Mouse (Mus musculus): ENCODE measurements around the gene Arid3c.
"Not testable (repeated sequence)": the region's sequence is repeated elsewhere in the genome, so short reads cannot be mapped to it uniquely, and the experiment has no call there.

Gene Arid3c

DNA sequence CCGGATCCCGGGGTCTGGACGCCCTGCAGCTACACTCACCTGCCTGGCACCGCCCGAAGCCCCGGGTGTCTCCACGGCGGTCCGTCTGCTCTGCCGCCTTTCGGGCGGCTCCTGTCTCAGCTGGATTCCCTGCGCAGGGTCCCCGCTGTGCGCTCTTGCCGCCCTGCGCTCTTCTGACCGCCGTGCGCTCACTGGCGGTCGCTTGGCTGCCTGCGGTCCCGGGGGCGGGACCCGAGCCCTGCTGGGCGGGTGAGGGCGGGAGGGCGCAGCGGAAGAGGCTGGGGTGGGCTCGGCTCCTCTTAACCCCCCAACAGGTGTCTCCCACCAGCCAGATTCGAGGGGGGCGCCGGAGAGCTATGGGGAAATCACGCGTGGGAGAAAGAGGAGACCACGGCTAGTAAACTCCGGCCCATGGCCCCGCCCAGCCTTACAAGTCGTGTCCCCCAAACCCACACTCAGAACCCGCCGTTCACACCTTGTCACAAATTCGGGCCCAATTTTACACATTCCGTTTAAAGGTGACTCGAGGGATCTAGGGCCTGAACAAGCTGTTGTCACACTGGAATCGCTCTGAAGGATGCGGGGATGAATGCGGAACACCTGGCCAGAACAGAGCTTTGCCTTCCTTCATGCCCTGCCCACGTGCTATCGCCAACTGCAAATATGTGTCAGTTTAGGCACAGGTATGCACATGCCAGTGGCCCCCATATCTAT is at the start of gene Arid3c:
TSS of gene Arid3c (minus strand) at position 91 of the 714 bp plus-strand sequence.
- DNase-seq = no peak

DNA sequence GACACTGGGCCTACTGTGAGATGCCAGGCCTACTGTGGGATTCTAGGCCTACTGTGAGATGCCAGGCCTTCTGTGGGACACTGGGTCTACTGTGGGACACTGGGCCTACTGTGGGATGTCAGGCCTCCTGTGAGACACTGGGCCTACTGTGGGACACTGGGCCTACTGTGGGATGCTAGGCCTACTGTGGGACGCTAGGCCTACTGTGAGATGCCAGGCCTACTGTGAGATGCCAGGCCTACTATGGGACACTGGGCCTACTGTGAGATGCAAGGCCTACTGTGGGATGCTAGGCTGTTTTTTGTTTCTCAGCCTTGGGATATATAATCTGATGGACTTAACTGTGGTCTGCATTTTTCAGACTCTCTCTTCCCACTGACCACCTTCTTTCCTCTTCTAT is 44.9 kb upstream of the Arid3c start:
- not testable (repeated sequence) for DNase-seq

DNA sequence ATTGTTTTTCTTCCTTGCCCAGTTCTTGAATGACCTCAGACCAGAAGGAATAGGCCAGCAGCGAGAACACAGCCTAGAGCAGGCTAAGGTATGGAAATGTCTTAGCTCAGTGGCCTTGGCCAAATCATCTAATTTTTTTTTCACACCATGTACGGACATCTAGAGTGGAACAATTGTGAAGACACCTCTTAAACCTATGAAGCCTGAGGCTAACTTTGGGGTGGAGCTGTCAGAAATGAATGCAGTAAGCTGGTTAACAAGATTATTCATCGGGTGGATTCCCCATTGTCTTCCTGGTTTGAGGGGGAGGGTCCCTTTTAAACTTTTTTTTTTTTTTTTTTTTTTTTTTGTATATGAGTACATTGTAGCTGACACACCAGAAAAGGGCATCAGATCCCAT is 43.6 kb upstream of the Arid3c start:
- DNase-seq = not testable (repeated sequence)

DNA sequence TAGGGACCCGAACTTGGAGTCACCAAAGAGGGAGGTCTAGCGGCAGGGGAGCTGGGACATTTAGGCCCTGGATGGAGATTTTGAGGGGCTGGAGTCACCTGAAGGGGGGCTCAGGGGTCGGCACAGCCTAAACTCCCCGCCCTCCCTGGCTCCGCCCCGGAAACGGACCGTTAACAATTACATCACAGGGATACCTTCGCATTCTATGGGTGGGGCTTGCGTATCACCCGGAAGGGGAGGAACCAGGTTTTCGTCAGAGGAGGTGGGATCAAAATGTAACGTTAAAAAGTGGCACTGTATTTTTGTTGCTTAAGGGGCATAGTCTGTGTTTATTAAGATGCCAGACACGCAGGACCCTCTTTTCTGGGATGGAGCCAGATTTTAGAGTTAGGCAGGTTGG is 43.1 kb upstream of the Arid3c start, which contains the start of gene Ccl27a:
TSS of gene Ccl27a (minus strand) at position 246 of the 400 bp plus-strand sequence.
- DNase-seq = peak; percentile 83

DNA sequence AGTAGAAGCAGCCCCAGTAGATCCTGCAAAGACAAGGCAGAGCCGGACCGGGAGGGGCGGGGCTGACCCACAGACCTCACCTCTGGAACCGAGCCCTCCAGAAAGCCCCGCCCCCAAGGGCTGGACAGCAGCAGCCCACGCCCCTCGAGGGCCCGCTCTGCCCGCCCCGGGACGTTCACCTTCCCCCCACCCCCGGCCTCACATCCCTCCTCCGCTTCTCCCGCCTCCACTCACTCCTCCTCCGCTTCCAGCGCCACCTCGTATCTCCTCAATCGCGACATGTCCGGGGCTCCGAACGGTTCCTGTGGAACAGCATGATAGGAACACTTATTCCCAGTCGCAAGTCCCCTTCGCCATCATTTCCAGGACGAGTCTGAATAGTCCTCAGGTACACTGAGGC is 42.6 kb upstream of the Arid3c start:
- DNase-seq = peak; percentile 78

DNA sequence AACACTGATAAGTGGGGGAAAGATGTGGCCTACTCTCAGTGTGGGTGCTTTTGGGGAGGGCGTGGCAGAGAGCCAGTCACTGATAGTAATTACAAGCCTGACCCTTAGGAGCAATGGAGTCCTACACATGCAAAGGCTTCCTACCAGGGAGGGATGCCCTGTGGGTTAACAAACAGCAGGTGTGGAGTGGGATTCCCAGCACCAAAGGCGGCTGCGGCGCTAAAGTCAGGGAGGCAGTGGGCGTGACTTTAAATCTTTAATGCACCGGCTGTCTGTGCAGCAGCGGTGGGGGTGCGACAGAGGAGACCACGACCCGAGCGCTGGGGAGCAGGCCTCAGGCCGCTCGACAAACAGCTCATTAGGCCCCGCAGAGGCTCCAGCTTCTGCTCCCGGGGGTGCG is 42.0 kb upstream of the Arid3c start:
- not testable (repeated sequence) for DNase-seq

DNA sequence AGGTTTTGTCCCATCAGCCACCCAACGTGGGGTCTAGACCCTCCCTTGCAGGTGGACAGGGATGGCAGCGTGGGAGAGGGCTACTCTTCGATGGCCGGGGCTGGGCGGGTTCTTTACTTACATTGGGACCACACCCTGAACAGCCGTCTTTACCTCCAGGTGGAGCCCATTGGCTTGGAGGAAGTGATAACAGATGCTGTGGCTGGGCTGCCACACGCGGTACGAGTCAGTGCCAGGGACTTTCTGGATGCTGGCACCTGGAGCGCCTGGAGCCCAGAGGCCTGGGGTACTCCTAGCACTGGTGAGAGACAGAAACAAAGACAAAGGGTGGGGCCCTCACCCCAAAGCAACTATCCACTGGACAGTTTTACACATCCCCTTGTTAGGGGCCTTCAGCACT is 36.4 kb upstream of the Arid3c start:
- not testable (repeated sequence) for DNase-seq

DNA sequence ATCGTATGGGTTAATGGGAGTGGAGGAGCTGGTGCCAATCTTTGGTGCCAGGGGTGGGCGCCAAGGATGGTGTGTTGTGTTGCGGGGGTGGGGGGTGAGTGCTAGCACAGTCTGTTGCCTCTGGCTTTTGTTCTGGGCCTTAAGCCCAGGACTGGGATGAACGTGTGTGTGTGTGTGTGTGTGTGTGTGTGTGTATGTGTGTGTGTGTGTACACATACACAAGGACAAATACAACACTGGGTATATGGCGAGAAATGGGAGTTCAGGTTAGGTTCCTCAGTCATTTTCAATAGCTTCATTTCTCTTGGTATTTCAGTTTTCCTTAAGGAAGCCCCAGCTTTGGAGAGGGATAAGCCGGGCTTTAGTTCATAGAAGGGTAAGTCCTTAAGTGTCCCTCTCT is 32.2 kb upstream of the Arid3c start:
- DNase-seq = not testable (repeated sequence)

DNA sequence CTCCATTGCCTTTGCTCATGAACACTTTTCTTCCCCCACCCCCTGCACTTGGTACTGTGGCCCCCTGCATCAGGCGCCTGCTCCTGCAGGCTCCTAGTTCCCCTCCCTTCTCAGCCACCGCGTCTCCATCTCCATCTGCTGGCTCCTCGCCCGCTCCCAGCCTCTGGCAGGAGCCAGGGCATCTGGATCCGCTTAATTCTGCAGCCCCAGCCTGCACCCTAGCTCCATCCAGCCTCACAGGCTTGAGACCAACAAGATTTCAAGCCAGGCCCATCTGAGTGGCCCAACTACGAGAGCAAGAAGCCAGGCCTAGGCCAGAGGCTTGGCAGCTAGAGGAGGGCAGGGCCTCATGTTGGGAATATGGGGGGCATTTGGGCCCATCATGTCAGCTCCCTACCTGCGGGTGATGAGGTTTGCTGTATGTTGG is 31.8 kb upstream of the Arid3c start:
- peak; percentile 65 for DNase-seq

DNA sequence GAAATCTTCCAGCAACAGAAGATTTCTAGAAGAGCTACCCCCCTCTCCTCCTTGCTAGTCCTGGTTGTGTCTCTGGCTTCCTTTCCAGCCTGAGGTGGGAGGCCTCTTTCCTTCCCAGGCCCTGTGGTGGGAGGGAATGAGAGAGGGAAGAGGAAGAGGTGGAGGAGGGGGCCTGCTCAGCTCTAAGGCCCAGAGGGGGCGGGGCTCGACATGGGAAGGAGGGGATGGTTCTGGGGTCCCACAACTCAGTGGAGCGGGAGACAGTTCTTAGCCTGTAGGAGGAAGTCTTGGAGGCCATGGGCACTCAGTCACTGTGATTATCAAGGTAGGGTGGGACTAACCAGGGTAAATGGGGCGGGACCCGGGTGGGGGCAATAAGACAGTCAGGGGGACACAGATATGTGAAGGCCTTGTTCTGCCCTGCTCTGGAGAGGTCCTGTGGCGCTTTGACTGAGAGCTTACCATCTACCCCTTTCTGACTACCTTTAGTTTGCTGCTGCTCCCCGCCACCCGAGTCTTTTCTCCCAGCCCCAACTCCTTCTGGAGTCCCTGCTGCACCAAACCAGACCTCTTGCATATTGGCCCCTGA is 31.3 kb upstream of the Arid3c start:
- DNase-seq = no peak

DNA sequence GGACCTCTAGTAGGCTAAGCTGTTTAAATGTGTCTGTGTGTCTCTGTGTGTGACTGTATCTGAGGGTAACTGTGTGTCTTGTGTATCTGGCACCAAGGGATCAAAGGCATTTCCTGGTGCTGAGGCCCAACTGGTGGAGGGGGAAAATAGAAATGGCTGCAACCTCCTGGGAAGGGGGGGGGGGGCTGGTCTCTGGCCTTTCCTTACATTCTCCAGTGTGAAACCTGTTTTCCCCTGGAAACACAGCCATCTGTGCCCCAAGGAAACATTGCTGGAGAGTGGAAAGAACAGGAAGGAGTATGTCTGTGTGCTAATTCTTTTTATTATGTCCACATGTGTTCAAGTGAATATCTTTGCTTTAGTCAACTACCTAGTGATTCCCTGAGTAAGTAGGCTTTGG is 30.7 kb upstream of the Arid3c start:
- no peak for DNase-seq

DNA sequence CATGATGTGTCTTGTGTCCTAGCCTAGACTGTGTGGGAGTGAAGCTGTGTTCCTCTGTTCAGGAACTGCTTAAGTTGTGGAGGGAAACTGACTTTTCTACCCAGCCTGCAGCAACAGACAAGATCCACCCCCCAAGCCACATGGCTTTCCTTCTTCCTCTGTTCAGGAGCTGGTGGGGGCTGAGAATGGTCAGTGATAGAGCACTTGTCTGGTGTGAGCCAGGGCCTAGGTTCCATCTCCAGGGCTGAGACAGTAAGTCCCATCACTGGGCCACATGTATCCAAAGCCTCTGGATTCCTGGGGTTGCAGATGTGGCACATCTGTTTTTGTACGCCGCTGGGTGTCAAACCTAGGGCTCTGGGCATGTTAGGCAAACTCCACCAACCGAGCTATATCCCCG is 30.0 kb upstream of the Arid3c start:
- no peak for DNase-seq

DNA sequence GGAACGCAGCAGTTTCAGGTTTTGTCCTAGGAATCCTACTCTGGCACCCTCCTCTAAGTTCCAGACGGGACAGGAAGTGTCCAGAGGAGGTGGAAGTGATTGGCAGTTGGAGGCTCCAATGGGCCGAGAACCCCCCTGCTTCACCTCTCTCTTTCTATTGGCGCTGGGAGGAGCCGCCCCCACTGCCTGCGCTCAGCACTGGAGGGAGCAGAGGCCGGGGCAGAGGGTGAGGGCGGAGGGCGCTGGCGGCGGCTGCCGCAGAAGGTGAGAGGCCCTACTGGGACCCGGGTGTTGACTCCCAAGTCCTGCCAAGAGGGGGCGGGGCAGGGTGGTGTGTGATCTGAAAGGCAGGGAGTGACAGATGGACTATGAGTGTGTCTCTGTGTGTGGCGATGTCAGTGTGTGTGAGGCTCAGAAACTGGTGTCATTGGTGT is 29.4 kb upstream of the Arid3c start:
- DNase-seq = peak; percentile 93

DNA sequence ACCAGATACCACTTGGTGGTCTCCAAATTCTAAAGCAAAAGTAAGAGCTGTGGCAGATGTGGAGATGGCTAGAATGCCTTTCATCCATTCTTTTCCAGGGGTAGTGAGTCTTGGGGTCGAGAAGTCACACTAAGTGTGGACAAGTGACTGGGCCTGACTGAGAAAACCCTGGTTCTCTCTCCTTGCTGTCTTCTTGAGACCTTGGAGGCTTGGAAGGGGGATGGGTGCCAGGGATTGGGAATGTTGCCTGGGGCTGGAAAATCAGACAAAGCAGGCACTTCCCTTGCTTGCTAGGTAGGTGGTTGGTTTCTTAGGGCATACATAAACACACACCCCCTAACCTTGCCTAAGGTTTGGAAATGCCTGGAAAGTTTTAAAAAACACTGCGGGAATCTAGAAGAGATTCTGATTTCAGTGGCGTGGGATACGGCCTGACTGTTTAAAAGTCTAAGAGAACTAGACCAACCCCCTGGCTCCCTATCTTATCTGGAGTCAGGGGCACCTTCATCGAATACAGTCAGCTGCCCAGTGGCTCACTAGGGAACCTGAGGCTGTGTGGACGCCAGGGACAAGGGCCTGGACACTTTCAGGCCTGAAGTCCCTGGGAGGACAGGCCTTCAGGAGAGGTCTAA is 28.8 kb upstream of the Arid3c start:
- DNase-seq = no peak

DNA sequence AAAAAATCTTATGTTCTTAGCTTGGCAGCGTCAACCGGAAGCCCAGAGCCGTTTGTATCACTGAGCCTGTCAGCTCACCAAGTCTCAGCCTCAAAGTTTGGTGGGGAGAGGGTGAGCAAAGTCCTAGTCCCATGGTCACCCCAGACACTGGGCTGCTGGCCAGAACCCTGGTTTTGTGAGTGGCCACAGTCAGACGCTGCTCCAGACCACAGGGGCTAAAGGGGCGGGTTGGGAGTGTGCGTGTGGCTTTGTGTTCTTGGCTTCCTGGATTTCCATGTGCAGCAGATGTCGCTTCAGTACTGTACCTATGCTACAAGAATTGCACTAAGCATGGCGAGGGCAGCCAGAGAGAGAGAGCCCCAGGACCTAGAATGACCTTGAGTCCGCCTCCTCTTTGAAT is 28.3 kb upstream of the Arid3c start:
- DNase-seq = peak; percentile 37

DNA sequence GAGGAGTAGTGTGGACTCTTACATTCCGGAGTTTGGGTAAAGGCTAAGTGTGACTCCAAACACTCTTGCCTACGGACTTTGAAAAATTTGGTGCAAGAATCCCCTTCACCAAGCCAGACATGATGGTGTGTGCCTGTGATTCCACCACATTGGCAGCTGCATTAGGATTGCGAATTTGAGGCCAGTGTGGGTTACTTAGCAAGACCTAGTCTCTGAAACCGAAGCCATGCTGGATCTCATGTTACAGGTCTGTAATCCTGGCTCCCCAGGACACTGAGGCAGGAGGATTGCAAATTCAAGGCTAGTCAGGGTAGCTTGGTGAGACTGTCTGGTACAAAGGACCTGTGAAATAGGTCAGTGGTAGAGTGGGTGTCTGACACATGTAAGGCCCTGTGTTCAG is 27.8 kb upstream of the Arid3c start:
- no peak for DNase-seq

DNA sequence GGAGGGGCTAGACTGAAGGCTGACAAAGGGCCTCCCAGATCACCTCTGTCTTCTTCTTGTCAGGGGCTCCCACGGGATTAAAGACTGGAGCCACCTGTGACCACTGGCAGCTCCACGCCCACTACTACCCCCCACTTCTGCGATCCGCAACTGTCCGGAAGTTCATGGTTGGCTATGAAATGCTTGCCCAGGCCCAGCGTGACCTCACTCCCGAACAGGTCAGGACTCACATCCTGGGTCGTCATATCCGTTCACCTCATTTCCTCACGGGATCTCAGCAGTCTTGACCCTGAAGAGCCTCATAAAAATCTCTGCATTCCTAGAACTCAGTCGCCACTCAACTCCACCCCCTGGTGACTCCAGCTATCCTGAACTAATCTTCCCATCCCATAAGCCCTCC is 27.1 kb upstream of the Arid3c start:
- no peak for DNase-seq

DNA sequence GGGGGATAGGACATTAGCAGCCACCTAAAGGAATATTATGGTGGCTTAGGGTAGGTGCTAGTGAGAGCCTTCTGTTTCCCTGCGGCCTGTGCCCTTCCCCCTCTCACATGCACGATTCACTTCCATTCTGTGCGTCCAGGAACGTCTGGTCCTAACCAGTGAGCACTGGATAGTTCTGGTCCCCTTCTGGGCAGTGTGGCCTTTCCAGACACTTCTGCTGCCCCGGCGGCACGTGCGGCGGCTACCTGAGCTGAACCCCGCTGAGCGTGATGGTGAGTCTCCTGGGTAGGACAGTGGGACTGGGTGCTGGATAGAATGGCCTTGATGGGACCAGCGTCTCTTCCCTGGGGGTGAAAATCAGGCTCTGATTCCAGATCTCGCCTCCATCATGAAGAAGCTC is 26.4 kb upstream of the Arid3c start:
- no peak for DNase-seq

DNA sequence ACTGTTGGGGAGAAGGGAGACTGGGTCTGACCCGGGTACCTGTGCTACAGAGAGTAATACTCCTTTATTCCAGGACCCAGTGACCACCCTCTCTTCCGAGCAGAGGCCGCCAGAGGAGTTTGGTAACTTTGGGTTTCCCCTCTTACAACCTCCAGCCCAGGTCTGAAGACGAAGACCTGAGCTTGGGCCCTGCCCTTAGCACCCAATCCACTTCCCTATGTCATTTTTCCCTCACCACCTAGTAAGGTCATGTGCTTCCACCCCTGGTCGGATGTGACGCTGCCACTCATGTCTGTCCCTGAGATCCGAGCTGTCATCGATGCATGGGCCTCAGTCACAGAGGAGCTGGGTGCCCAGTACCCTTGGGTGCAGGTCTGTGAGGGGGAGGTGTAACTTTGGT is 25.5 kb upstream of the Arid3c start:
- no peak for DNase-seq

DNA sequence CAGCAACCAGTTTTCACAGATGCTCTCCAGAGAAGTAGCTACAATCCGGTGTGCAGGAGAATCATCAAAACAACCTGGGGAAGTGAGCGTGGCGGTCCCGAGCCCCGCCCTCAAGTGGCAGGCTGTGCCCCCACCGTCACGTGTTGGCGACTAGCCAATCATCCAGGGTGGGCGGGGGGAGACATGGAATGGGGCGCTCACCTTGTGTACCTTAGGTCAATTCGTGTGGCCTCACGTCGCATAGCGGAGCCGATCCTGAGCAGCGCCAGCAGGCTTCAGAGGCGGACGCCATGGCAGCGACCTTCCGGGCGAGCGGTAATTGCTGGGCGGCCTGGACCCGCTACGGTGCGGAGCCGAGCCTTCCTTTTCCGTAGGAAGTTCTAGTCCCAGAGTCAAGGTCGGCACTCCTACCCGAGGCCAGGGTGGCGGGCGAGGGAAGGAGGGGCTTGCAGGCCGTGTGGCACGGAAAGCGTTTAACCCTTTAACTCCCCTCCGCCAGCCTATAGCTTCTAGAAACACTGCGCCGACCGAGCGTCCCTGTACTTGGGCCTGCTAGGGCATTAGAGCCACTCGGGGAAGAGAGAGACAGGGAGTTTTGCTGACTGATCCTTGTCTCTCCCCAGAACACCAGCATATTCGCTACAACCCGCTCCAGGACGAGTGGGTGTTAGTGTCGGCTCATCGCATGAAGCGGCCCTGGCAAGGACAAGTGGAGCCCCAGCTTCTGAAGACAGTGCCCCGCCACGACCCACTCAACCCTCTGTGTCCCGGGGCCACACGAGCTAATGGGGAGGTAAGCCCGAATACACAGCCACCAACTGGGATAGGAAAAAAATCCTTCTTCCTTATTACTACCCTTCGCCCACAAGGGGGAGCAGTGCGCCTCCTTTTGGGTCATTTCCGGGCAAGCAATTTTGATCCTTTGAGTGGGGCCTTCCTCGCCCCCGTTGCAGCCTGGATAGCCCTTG is 24.7 kb upstream of the Arid3c start, which contains the start of gene Sigmar1:
TSS of gene Sigmar1 (minus strand) at position 820 of the 968 bp plus-strand sequence.
- peak; percentile 87 for DNase-seq

DNA sequence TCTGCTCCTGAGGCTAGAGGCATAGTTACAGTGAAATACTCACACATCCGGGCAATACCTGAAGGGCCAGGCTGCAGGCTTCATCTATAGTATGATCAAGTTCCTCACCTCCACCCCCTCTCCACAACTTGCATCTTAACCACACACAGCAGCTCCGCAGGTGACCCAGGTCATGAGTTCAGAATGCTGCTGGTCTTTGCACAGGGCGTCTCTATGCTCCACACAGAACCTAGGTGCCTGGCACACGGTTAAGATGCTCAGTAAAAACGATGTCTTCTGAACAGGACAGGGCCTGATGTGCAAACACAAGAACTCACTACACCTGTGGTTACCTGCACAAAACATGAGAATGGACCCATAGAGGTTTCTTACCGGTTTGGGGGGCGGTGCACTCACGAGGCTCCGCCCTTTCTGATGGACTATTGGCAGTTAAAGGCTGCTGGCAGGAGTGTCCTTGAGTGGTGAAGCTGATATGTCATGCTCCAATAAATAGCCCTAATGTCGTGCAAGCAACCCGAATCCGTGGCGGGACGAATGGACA is 23.9 kb upstream of the Arid3c start, which contains the start of gene Galt:
TSS of gene Galt (plus strand) at position 432 of the 541 bp plus-strand sequence.
- DNase-seq = no peak

DNA sequence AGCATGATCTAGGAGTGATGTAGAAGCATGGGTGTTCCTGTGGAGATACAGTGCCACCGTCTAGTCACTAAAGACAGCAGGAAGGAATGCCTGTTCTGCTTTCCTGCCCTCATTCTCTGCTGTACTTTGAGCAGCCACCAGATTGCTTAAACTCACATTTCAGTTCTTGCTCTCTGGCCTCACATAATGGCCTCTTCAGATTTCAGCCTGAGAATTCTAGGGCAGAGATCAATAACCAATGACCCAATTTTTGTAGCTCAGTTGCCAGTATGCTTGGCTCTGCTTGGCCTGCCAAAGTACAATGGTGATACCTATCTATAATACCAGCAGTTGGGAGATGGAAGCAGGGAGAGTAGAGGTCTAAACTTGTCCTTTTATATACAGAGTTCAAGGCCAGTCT is 14.1 kb upstream of the Arid3c start:
- no peak for DNase-seq
